In genomic region chr12:28699656-28700055, GRCm38 (mm10) we compare ENCODE assay signal across 8 mouse cellular contexts. TPM values are rescaled to one million over a fixed set of nuclear protein-coding genes. Genes with fewer than 3 reads are reported as not detected.
DNase-seq lines count a peak whose midpoint lies in the region; ATAC-seq and TF ChIP-seq lines count a peak whose summit lies in the region.

No protein-coding gene starts in this region.

- no peaks in the 10 kb centered on the region for H3K9me3 ChIP-seq in intestine, embryonic 14.5 days (ENCODE audit: control insufficient read depth, low read length)
- no peaks in the 10 kb centered on the region for H3K9me3 ChIP-seq in intestine, embryonic 16.5 days (ENCODE audit: control insufficient read depth, low read length)
- H3K9me3 ChIP-seq in forebrain, embryonic 16.5 days (ENCODE audit: control insufficient read depth, low read length) = no peaks in the 10 kb centered on the region
- no peaks in the 10 kb centered on the region for H3K9me3 ChIP-seq in hindbrain, embryonic 13.5 days
- H3K9me3 ChIP-seq in midbrain, embryonic 10.5 days (replicated peaks) = no peaks in the 10 kb centered on the region

- TF ChIP-seq CTCF in cerebellum, adult 2 months (IDR thresholded peaks at IDR 0.05; ENCODE audit: borderline replicate concordance, insufficient read depth, low read depth, low read length) = peak; percentile 90

- H3K9ac ChIP-seq in intestine, embryonic 14.5 days (ENCODE audit: low read length) = no peak overlapping the region
- H3K9ac ChIP-seq in intestine, embryonic 16.5 days (ENCODE audit: low read depth, low read length) = no peak overlapping the region
- H3K9ac ChIP-seq in forebrain, embryonic 16.5 days (replicated peaks; ENCODE audit: low read depth, low read length) = no peak overlapping the region; the same call in 1 of the 2 replicates
- H3K9ac ChIP-seq in hindbrain, embryonic 13.5 days = 0 out of 2 replicates have a peak overlapping the region, but pooled peaks have one; percentile 46

- H3K4me3 ChIP-seq in intestine, embryonic 14.5 days (ENCODE audit: low read depth, low read length) = no peak overlapping the region
- no peak overlapping the region for H3K4me3 ChIP-seq in intestine, embryonic 16.5 days (ENCODE audit: low read length)
- no peak overlapping the region for H3K4me3 ChIP-seq in cerebellum, adult 2 months (replicated peaks; ENCODE audit: insufficient read depth, low read depth, low read length)
- no peak overlapping the region for H3K4me3 ChIP-seq in forebrain, embryonic 16.5 days (replicated peaks; ENCODE audit: low read length)
- H3K4me3 ChIP-seq in hindbrain, embryonic 13.5 days = no peak overlapping the region
- H3K4me3 ChIP-seq in midbrain, embryonic 10.5 days = no peak overlapping the region

- peaks cover 5% of the 10 kb centered on the region; the same call in 1 of the 2 replicates for H3K4me1 ChIP-seq in intestine, embryonic 14.5 days (replicated peaks; ENCODE audit: control insufficient read depth, insufficient read depth, low read length)
- H3K4me1 ChIP-seq in intestine, embryonic 16.5 days (ENCODE audit: control insufficient read depth, insufficient read depth, low read length) = peaks cover 5% of the 10 kb centered on the region; the same call in 1 of the 2 replicates
- H3K4me1 ChIP-seq in cerebellum, adult 2 months (ENCODE audit: control insufficient read depth, insufficient read depth, low read length) = peaks cover 28% of the 10 kb centered on the region
- H3K4me1 ChIP-seq in forebrain, embryonic 16.5 days (replicated peaks; ENCODE audit: control insufficient read depth, insufficient read depth, low read length) = peaks cover 40% of the 10 kb centered on the region
- H3K4me1 ChIP-seq in hindbrain, embryonic 13.5 days (replicated peaks) = peaks cover 39% of the 10 kb centered on the region
- H3K4me1 ChIP-seq in midbrain, embryonic 10.5 days = peaks cover 33% of the 10 kb centered on the region

- ATAC-seq in intestine, embryonic 14.5 days (replicated peaks; ENCODE audit: low FRiP score, low TSS enrichment, low read depth) = no peak; the same call in 1 of the 2 replicates
- no peak; the same call in 1 of the 2 replicates for ATAC-seq in intestine, embryonic 16.5 days
- ATAC-seq in forebrain, embryonic 16.5 days = peak; percentile 47; the same call in 1 of the 2 replicates
- peak; percentile 39; the same call in 1 of the 2 replicates for ATAC-seq in hindbrain, embryonic 13.5 days (ENCODE audit: low FRiP score)

- H3K4me2 ChIP-seq in intestine, embryonic 14.5 days (ENCODE audit: low read length) = no peak overlapping the region
- H3K4me2 ChIP-seq in intestine, embryonic 16.5 days (ENCODE audit: low read depth, low read length) = no peak overlapping the region
- no peak overlapping the region for H3K4me2 ChIP-seq in forebrain, embryonic 16.5 days (ENCODE audit: low read length)
- no peak overlapping the region for H3K4me2 ChIP-seq in hindbrain, embryonic 13.5 days

- H3K36me3 ChIP-seq in intestine, embryonic 14.5 days (ENCODE audit: control insufficient read depth, insufficient read depth, low read length) = peaks cover 23% of the 10 kb centered on the region
- H3K36me3 ChIP-seq in intestine, embryonic 16.5 days (ENCODE audit: control insufficient read depth, insufficient read depth, low read length) = 0 out of 2 replicates have a peak, but pooled peaks cover 3% of the 10 kb centered on the region
- H3K36me3 ChIP-seq in forebrain, embryonic 16.5 days (ENCODE audit: control insufficient read depth, insufficient read depth) = no peaks in the 10 kb centered on the region
- H3K36me3 ChIP-seq in hindbrain, embryonic 13.5 days = peaks cover 22% of the 10 kb centered on the region
- peaks cover 26% of the 10 kb centered on the region for H3K36me3 ChIP-seq in midbrain, embryonic 10.5 days

- WGBS in intestine, embryonic 14.5 days = 13% methylated on average over 6 of the region's 6 CpGs
- 8% methylated on average over 6 of the region's 6 CpGs for WGBS in intestine, embryonic 16.5 days
- 12% methylated on average over 6 of the region's 6 CpGs for WGBS in cerebellum, adult 2 months
- WGBS in forebrain, embryonic 16.5 days = 5% methylated on average over 6 of the region's 6 CpGs
- 10% methylated on average over 6 of the region's 6 CpGs for WGBS in hindbrain, embryonic 13.5 days
- 11% methylated on average over 6 of the region's 6 CpGs for WGBS in midbrain, embryonic 10.5 days

- no peak overlapping the region for H3K27ac ChIP-seq in intestine, embryonic 14.5 days (ENCODE audit: low read depth)
- no peak overlapping the region for H3K27ac ChIP-seq in intestine, embryonic 16.5 days (ENCODE audit: low read length)
- 0 out of 2 replicates have a peak overlapping the region, but pooled peaks have one; percentile 33 for H3K27ac ChIP-seq in cerebellum, adult 2 months (ENCODE audit: insufficient read depth, low read length)
- peak overlapping the region; percentile 90 for H3K27ac ChIP-seq in forebrain, embryonic 16.5 days (ENCODE audit: low read length)
- peak overlapping the region; percentile 89 for H3K27ac ChIP-seq in hindbrain, embryonic 13.5 days
- H3K27ac ChIP-seq in midbrain, embryonic 10.5 days (replicated peaks) = peak overlapping the region; percentile 78

- no peaks in the 10 kb centered on the region for H3K27me3 ChIP-seq in intestine, embryonic 14.5 days (replicated peaks; ENCODE audit: control insufficient read depth, insufficient read depth, low read length)
- no peaks in the 10 kb centered on the region for H3K27me3 ChIP-seq in intestine, embryonic 16.5 days (replicated peaks; ENCODE audit: control insufficient read depth, insufficient read depth, low read length)
- H3K27me3 ChIP-seq in cerebellum, adult 2 months (ENCODE audit: control insufficient read depth, insufficient read depth, low read length) = no peaks in the 10 kb centered on the region
- H3K27me3 ChIP-seq in forebrain, embryonic 16.5 days (replicated peaks; ENCODE audit: control insufficient read depth, insufficient read depth, low read length) = no peaks in the 10 kb centered on the region
- no peaks in the 10 kb centered on the region for H3K27me3 ChIP-seq in hindbrain, embryonic 13.5 days
- peaks cover 5% of the 10 kb centered on the region for H3K27me3 ChIP-seq in midbrain, embryonic 10.5 days (ENCODE audit: low read depth, poor library complexity, severe bottlenecking)

- peak; percentile 87 for DNase-seq in intestine, embryonic 14.5 days (ENCODE audit: low spot score)
- peak; percentile 74 to 82 for DNase-seq in cerebellum, adult 2 months
- peak; percentile 82 to 86 for DNase-seq in left cerebral cortex, adult 18-20 months (ENCODE audit: low spot score in 2 of 2)
- DNase-seq in midbrain, embryonic 10.5 days (ENCODE audit: low spot score) = peak; percentile 60
- peak; percentile 71 to 73 for DNase-seq in right cerebral cortex, postnatal 36 days (ENCODE audit: low spot score in 2 of 2)

- TF ChIP-seq POLR2A in cerebellum, adult 2 months (IDR thresholded peaks at IDR 0.05; ENCODE audit: borderline replicate concordance, insufficient read depth, low read length) = no peak

RNA-seq across cellular contexts. Expression of gene Adi1, which starts 24.6 kb away (rescaled TPM):
- polyA plus RNA-seq in intestine, embryonic 14.5 days (2014; fragmentation: Nextera tagmentation; extraction: Ambion mirVana) = 76.4 and 78.7 TPM in 2 replicates
- 111 and 114 TPM in 2 replicates for polyA plus RNA-seq in intestine, embryonic 16.5 days (2015; fragmentation: Nextera tagmentation; extraction: Ambion mirVana)
- 60.5 and 67.3 TPM in 2 replicates for polyA plus RNA-seq in cerebellum, adult 2 months (2012; rRNA removed)
- polyA plus RNA-seq in forebrain, embryonic 16.5 days (2015; fragmentation: Nextera tagmentation; extraction: Ambion mirVana) = 40.4 and 44.3 TPM in 2 replicates
- polyA plus RNA-seq in hindbrain, embryonic 13.5 days (2015; fragmentation: Nextera tagmentation; extraction: Ambion mirVana) = 31.5 and 33.7 TPM in 2 replicates
- 10 to 100 TPM; 36.5 to 37.2 TPM for total RNA-seq in left cerebral cortex, adult 18-20 months (2021)
- 43.3 and 48.1 TPM in 2 replicates for polyA plus RNA-seq in midbrain, embryonic 10.5 days (2016; fragmentation: Nextera tagmentation; extraction: Ambion mirVana)

RNA-seq across cellular contexts. Expression of gene Rnaseh1, which starts 50.3 kb away (rescaled TPM):
- polyA plus RNA-seq in intestine, embryonic 14.5 days (2014; fragmentation: Nextera tagmentation; extraction: Ambion mirVana) = 29.2 and 30.0 TPM in 2 replicates
- 24.2 and 28.2 TPM in 2 replicates for polyA plus RNA-seq in intestine, embryonic 16.5 days (2015; fragmentation: Nextera tagmentation; extraction: Ambion mirVana)
- polyA plus RNA-seq in cerebellum, adult 2 months (2012; rRNA removed) = 17.5 and 19.6 TPM in 2 replicates
- polyA plus RNA-seq in forebrain, embryonic 16.5 days (2015; fragmentation: Nextera tagmentation; extraction: Ambion mirVana) = 27.9 and 30.6 TPM in 2 replicates
- polyA plus RNA-seq in hindbrain, embryonic 13.5 days (2015; fragmentation: Nextera tagmentation; extraction: Ambion mirVana) = 22.5 and 27.1 TPM in 2 replicates
- total RNA-seq in left cerebral cortex, adult 18-20 months (2021) = 10 to 100 TPM; 13.1 to 16.2 TPM
- 34.1 and 35.4 TPM in 2 replicates for polyA plus RNA-seq in midbrain, embryonic 10.5 days (2016; fragmentation: Nextera tagmentation; extraction: Ambion mirVana)

RNA-seq across cellular contexts. Expression of gene Trappc12, which starts 50.6 kb away (rescaled TPM):
- 40.9 and 43.5 TPM in 2 replicates for polyA plus RNA-seq in intestine, embryonic 14.5 days (2014; fragmentation: Nextera tagmentation; extraction: Ambion mirVana)
- 34.3 and 35.9 TPM in 2 replicates for polyA plus RNA-seq in intestine, embryonic 16.5 days (2015; fragmentation: Nextera tagmentation; extraction: Ambion mirVana)
- 49.4 and 50.8 TPM in 2 replicates for polyA plus RNA-seq in cerebellum, adult 2 months (2012; rRNA removed)
- polyA plus RNA-seq in forebrain, embryonic 16.5 days (2015; fragmentation: Nextera tagmentation; extraction: Ambion mirVana) = 47.0 and 50.0 TPM in 2 replicates
- 41.9 and 44.0 TPM in 2 replicates for polyA plus RNA-seq in hindbrain, embryonic 13.5 days (2015; fragmentation: Nextera tagmentation; extraction: Ambion mirVana)
- 10 to 100 TPM; 63.4 to 64.4 TPM for total RNA-seq in left cerebral cortex, adult 18-20 months (2021)
- polyA plus RNA-seq in midbrain, embryonic 10.5 days (2016; fragmentation: Nextera tagmentation; extraction: Ambion mirVana) = 36.3 and 40.1 TPM in 2 replicates

RNA-seq across cellular contexts. Expression of gene Eipr1, which starts 51.9 kb away (rescaled TPM):
- polyA plus RNA-seq in intestine, embryonic 14.5 days (2014; fragmentation: Nextera tagmentation; extraction: Ambion mirVana) = 31.0 and 32.4 TPM in 2 replicates
- 29.0 and 32.0 TPM in 2 replicates for polyA plus RNA-seq in intestine, embryonic 16.5 days (2015; fragmentation: Nextera tagmentation; extraction: Ambion mirVana)
- polyA plus RNA-seq in cerebellum, adult 2 months (2012; rRNA removed) = 40.6 and 42.2 TPM in 2 replicates
- polyA plus RNA-seq in forebrain, embryonic 16.5 days (2015; fragmentation: Nextera tagmentation; extraction: Ambion mirVana) = 75.9 and 79.3 TPM in 2 replicates
- polyA plus RNA-seq in hindbrain, embryonic 13.5 days (2015; fragmentation: Nextera tagmentation; extraction: Ambion mirVana) = 69.7 and 76.9 TPM in 2 replicates
- 10 to 100 TPM; 60.2 to 66.6 TPM for total RNA-seq in left cerebral cortex, adult 18-20 months (2021)
- 45.5 and 48.0 TPM in 2 replicates for polyA plus RNA-seq in midbrain, embryonic 10.5 days (2016; fragmentation: Nextera tagmentation; extraction: Ambion mirVana)

Comparison
In these comparisons a context has a peak if more than half of its experiments do, and no peak if none do; other contexts are left out.
1. ATAC-seq: peak in forebrain, embryonic 16.5 days (single experiment) and hindbrain, embryonic 13.5 days (single experiment); none in intestine, embryonic 14.5 days (single experiment) and intestine, embryonic 16.5 days (single experiment).
2. H3K27ac ChIP-seq: peak in cerebellum, adult 2 months (single experiment), forebrain, embryonic 16.5 days (single experiment), hindbrain, embryonic 13.5 days (single experiment) and midbrain, embryonic 10.5 days (single experiment); none in intestine, embryonic 14.5 days (single experiment) and intestine, embryonic 16.5 days (single experiment).
3. Peak in every context shown above with its lines, with median percentiles within 50 percentile points of each other: DNase-seq.